Mouse (Mus musculus) intestine, embryonic 16.5 days (tissue): ENCODE measurements around the gene Rmnd1. TPM values are rescaled to one million over a fixed set of nuclear protein-coding genes. Genes with fewer than 3 reads are reported as not detected.
A peak's percentile ranks its signal among the peaks of the same experiment; 100 is the strongest.
"Not testable (repeated sequence)": the region's sequence is repeated elsewhere in the genome, so short reads cannot be mapped to it uniquely, and the experiment has no call there.

Experiments used
- ATAC-seq: fragments of 200-750 bp; cut with Nextera tagmentation; 2 replicates; pipeline ENCODE4 v1.8.0; 2017; ENCODE audit warnings: moderate TSS enrichment, moderate library complexity
- H3K27ac ChIP-seq: fragments of 300-500 bp; sonication (generic); 2 replicates; pipeline ENCODE4 v1.5.1; 2014; ENCODE audit warnings: mild to moderate bottlenecking, low read length
- H3K27me3 ChIP-seq: fragments of 300-500 bp; sonication (generic); replicated peaks from 2 replicates; pipeline ENCODE4 v1.6.1; 2014; ENCODE audit warnings: low read length, control low read depth, mixed read lengths; ENCODE audit not compliant: control insufficient read depth, insufficient read depth
- H3K36me3 ChIP-seq: fragments of 300-500 bp; sonication (generic); 2 replicates; pipeline ENCODE4 v1.6.1; 2014; ENCODE audit warnings: low read length, control low read depth; ENCODE audit not compliant: control insufficient read depth, insufficient read depth
- H3K4me1 ChIP-seq: fragments of 300-500 bp; sonication (generic); 2 replicates; pipeline ENCODE4 v1.6.1; 2014; ENCODE audit warnings: low read length, control low read depth, mixed read lengths; ENCODE audit not compliant: control insufficient read depth, insufficient read depth
- H3K4me2 ChIP-seq: fragments of 300-500 bp; sonication (generic); 2 replicates; pipeline ENCODE4 v1.6.1; 2014; ENCODE audit warnings: low read depth, low read length, control low read depth
- H3K4me3 ChIP-seq: fragments of 300-500 bp; sonication (generic); 2 replicates; pipeline ENCODE4 v1.5.1; 2014; ENCODE audit warnings: mild to moderate bottlenecking, low read length
- H3K9ac ChIP-seq: fragments of 300-500 bp; sonication (generic); 2 replicates; pipeline ENCODE4 v1.6.1; 2014; ENCODE audit warnings: low read depth, low read length
- H3K9me3 ChIP-seq: fragments of 300-500 bp; sonication (generic); 2 replicates; pipeline ENCODE4 v1.6.1; 2016; ENCODE audit warnings: low read length, control low read depth; ENCODE audit not compliant: control insufficient read depth
- whole genome bisulfite sequencing: fragments of 180-500 bp; shearing (Covaris S2); extraction: QIAGEN DNeasy Blood & Tissue Kit; methylation state at CpG from one replicate; pipeline ENCODE4 v1.1.7; 2014; 5-methylcytosine and 5-hydroxymethylcytosine counted together
- polyA plus RNA-seq: library from polyadenylated mRNA; unstranded; fragments of >200 nt; fragmentation: Nextera tagmentation; extraction: Ambion mirVana; gene quantifications from 2 replicates; pipeline ENCODE4 v1.2.1, GENCODE M21; 2015

Gene Rmnd1
- polyA plus RNA-seq, 1 experiment from 2014 or later, result 53.9 TPM

GRCm38 (mm10) chr10:4456409-4456808 lies 24.2 kb upstream of the Rmnd1 start:
- Histone ChIP-seq H3K27me3 (no peaks in the 10 kb centered on the region), H3K4me3 (no peak overlapping the region), H3K27ac (no peak overlapping the region), H3K9ac (no peak overlapping the region), H3K9me3 (no peaks in the 10 kb centered on the region), H3K4me2 (no peak overlapping the region), H3K36me3 (0 out of 2 replicates have a peak, but pooled peaks cover 4% of the 10 kb centered on the region), H3K4me1 (no peaks in the 10 kb centered on the region)
- 78% methylated on average over 4 of the region's 4 CpGs for WGBS
- ATAC-seq, result no peak

- Histone ChIP-seq H3K27ac (no peak overlapping the region), H3K4me3 (no peak overlapping the region), H3K36me3 (peaks cover 6% of the 10 kb centered on the region), H3K27me3 (no peaks in the 10 kb centered on the region), H3K4me2 (no peak overlapping the region), H3K9ac (no peak overlapping the region), H3K9me3 (no peaks in the 10 kb centered on the region), H3K4me1 (peaks cover 9% of the 10 kb centered on the region)
- no peak for ATAC-seq
- 90% methylated on average over 3 of the region's 3 CpGs for WGBS
Measured at GRCm38 (mm10) chr10:4435416-4435815, 3.2 kb upstream of the Rmnd1 start.

- H3K9me3 ChIP-seq, H3K36me3 ChIP-seq, ATAC-seq, H3K27me3 ChIP-seq, H3K9ac ChIP-seq, H3K4me1 ChIP-seq, H3K27ac ChIP-seq, H3K4me3 ChIP-seq: not testable (repeated sequence)
- 89% methylated on average over 2 of the region's 2 CpGs for WGBS
- 0 out of 2 replicates have a peak overlapping the region, but pooled peaks have one; percentile 58 for H3K4me2 ChIP-seq
Measured at GRCm38 (mm10) chr10:4433871-4434270, 1.7 kb upstream of the Rmnd1 start.

GRCm38 (mm10) chr10:4432996-4433755 lies 988 bp upstream of the Rmnd1 start:
- peak overlapping the region; percentile 58 for H3K4me2 ChIP-seq
- peak overlapping the region; percentile 82 for H3K9ac ChIP-seq
- H3K9me3 ChIP-seq, result no peaks in the 10 kb centered on the region
- H3K27ac ChIP-seq, result peak overlapping the region; percentile 89
- 8% methylated on average over 19 of the region's 19 CpGs for WGBS
- H3K36me3 ChIP-seq, result no peaks in the 10 kb centered on the region
- ATAC-seq, result no peak
- H3K4me3 ChIP-seq, result peak overlapping the region; percentile 73
- H3K4me1 ChIP-seq, result peaks cover 9% of the 10 kb centered on the region
- no peaks in the 10 kb centered on the region for H3K27me3 ChIP-seq

GRCm38 (mm10) chr10:4431746-4432122 lies 454 bp downstream of the Rmnd1 start:
- ATAC-seq, result peak; percentile 12; the same call in 1 of the 2 replicates
- Histone ChIP-seq H3K36me3 (peaks cover 1% of the 10 kb centered on the region; the same call in 1 of the 2 replicates), H3K9me3 (no peaks in the 10 kb centered on the region), H3K4me1 (peaks cover 9% of the 10 kb centered on the region), H3K4me3 (peak overlapping the region; percentile 65), H3K4me2 (peak overlapping the region; percentile 83), H3K9ac (peak overlapping the region; percentile 77), H3K27me3 (no peaks in the 10 kb centered on the region), H3K27ac (peak overlapping the region; percentile 76; the same call in 1 of the 2 replicates)
- 8% methylated on average over 5 of the region's 5 CpGs for WGBS

- Histone ChIP-seq H3K4me2 (peak overlapping the region; percentile 83), H3K27ac (no peak overlapping the region), H3K4me3 (peak overlapping the region; percentile 65), H3K9ac (peak overlapping the region; percentile 48; the same call in 1 of the 2 replicates), H3K4me1 (peaks cover 9% of the 10 kb centered on the region), H3K27me3 (no peaks in the 10 kb centered on the region), H3K36me3 (peaks cover 3% of the 10 kb centered on the region; the same call in 1 of the 2 replicates), H3K9me3 (no peaks in the 10 kb centered on the region)
- no peak for ATAC-seq
- WGBS, result 85% methylated on average over 3 of the region's 3 CpGs
Measured at GRCm38 (mm10) chr10:4430826-4431225, 1.4 kb downstream of the Rmnd1 start.

- no peaks in the 10 kb centered on the region for H3K27me3 ChIP-seq
- H3K4me1 ChIP-seq, result peaks cover 9% of the 10 kb centered on the region
- H3K4me3 ChIP-seq, result no peak overlapping the region
- 86% methylated on average over 8 of the region's 8 CpGs for WGBS
- no peaks in the 10 kb centered on the region for H3K9me3 ChIP-seq
- peak overlapping the region; percentile 83 for H3K4me2 ChIP-seq
- no peak for ATAC-seq
- no peak overlapping the region for H3K9ac ChIP-seq
- no peak overlapping the region for H3K27ac ChIP-seq
- H3K36me3 ChIP-seq, result peaks cover 3% of the 10 kb centered on the region; the same call in 1 of the 2 replicates
Measured at GRCm38 (mm10) chr10:4430399-4430798, 1.8 kb downstream of the Rmnd1 start.

GRCm38 (mm10) chr10:4425245-4425644 lies 6.9 kb downstream of the Rmnd1 start:
- peaks cover 7% of the 10 kb centered on the region for H3K36me3 ChIP-seq
- WGBS, result 73% methylated on average over 8 of the region's 8 CpGs
- ATAC-seq, result no peak

DNA sequence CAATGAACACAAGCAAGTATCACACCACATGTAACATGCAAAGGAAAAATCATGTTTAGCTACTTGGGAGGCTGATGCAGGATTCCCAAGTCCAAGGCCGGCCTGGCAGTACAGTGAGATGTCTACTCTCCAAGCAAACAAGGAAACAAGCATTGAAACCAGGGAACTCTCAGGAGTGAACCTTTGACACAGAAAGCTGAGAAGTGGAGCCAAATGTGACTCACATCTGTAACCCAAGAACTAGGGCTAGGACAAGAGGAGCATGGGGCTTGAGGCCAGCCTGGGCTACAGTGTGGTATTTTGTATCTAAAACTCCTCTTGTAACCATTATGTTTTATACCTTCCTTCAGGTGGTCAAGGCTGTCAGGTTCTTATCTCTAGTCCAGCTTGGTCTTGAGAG lies 25.0 kb downstream of the Rmnd1 start:
- Histone ChIP-seq H3K4me1 (no peaks in the 10 kb centered on the region), H3K9me3 (no peaks in the 10 kb centered on the region), H3K36me3 (peaks cover 5% of the 10 kb centered on the region), H3K27me3 (no peaks in the 10 kb centered on the region), H3K4me2 (no peak overlapping the region), H3K4me3 (no peak overlapping the region), H3K9ac (no peak overlapping the region), H3K27ac (no peak overlapping the region)
- 90% methylated on average over 1 of the region's 1 CpGs for WGBS
- no peak for ATAC-seq

More at GRCm38 (mm10) chr10:4425245-4425644, 6.9 kb downstream of the Rmnd1 start:
- H3K4me3 ChIP-seq, result no peak overlapping the region
- no peak overlapping the region for H3K4me2 ChIP-seq
- H3K27me3 ChIP-seq, result no peaks in the 10 kb centered on the region
- no peaks in the 10 kb centered on the region for H3K9me3 ChIP-seq
- H3K27ac ChIP-seq, result no peak overlapping the region
- no peaks in the 10 kb centered on the region for H3K4me1 ChIP-seq
- no peak overlapping the region for H3K9ac ChIP-seq
